Mouse (Mus musculus) MEL (cell line): ENCODE measurements around the gene Tom1l2.

Experiments
- ETS1 ChIP-seq: IDR thresholded peaks from 2 replicates; pipeline ENCODE4 v1.6.1; 2012; ENCODE audit warnings: low read depth, mild to moderate bottlenecking, inconsistent platforms, low read length, improper control_type of control experiment, moderate library complexity
- POLR2A ChIP-seq, 2 experiments: IDR thresholded peaks; 2 replicates each; pipeline ENCODE4 v1.6.1; 2011 to 2012; ENCODE audit warnings: low read length in 2 of 2, mild to moderate bottlenecking in 2 of 2, control low read depth in 1 of 2, improper control_type of control experiment in 1 of 2, low read depth in 1 of 2, moderate library complexity in 1 of 2; ENCODE audit not compliant: control insufficient read depth in 1 of 2, insufficient read depth in 1 of 2, poor library complexity in 1 of 2
- RAD21 ChIP-seq: IDR thresholded peaks from 2 replicates; pipeline ENCODE4 v1.6.1; 2011; ENCODE audit warnings: mild to moderate bottlenecking, low read depth, low read length, improper control_type of control experiment
- ZNF384 ChIP-seq: IDR thresholded peaks from 2 replicates; pipeline ENCODE4 v1.6.1; 2012; ENCODE audit warnings: low read depth, mild to moderate bottlenecking, inconsistent platforms, low read length, improper control_type of control experiment

DNA sequence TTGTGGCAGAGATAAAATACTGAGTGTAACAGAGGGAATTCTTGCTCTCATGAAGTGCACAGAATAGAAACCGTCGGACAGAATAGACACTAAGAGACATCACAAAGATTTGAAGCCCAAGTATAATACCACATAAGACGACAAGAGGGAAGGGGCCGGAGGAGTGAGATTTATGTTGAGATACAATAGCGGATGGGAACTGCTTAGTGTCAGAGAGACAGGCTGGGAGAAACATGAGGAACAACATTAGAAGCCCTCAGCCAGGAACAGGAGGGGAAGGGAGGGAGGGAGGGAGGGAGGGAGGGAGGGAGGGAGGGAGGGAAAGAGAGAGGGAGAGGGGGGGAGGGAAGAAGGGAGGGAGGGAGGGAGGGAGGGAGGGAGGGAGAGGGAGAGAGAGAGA, 74.9 kb downstream of the Tom1l2 start:
- no peak for TF ChIP-seq ZNF384
- TF ChIP-seq RAD21: no peak
- TF ChIP-seq POLR2A (IDR thresholded peaks at IDR 0.05; ENCODE audit: control insufficient read depth in 1 of 2, insufficient read depth in 1 of 2, low read depth in 1 of 2, low read length in 2 of 2, poor library complexity in 1 of 2): no peak
- no peak for TF ChIP-seq ETS1
